Mouse (Mus musculus) erythroblast, embryonic 14.5 days (primary cell): ENCODE results near the gene Mcm6. TPM values are rescaled to one million over a fixed set of nuclear protein-coding genes. Genes with fewer than 3 reads are reported as not detected.

Source experiments
- H3K27me3 ChIP-seq: 2 replicates; pipeline ENCODE4 v1.6.1; 2012; ENCODE audit warnings: inconsistent platforms; ENCODE audit not compliant: control insufficient read depth
- H3K36me3 ChIP-seq: 2 replicates; pipeline ENCODE4 v1.6.1; 2012; ENCODE audit warnings: mild to moderate bottlenecking, inconsistent platforms; ENCODE audit not compliant: control insufficient read depth
- H3K4me1 ChIP-seq: 2 replicates; pipeline ENCODE4 v1.6.1; 2012; ENCODE audit warnings: inconsistent platforms; ENCODE audit not compliant: control insufficient read depth
- H3K4me3 ChIP-seq: replicated peaks from 2 replicates; pipeline ENCODE3; 2012; ENCODE audit warnings: moderate library complexity, mild to moderate bottlenecking, inconsistent platforms
- H3K9me3 ChIP-seq: 2 replicates; pipeline ENCODE4 v1.6.1; 2012; ENCODE audit warnings: low read length, inconsistent platforms, mixed read lengths; ENCODE audit not compliant: control insufficient read depth
- GATA1 ChIP-seq: IDR thresholded peaks from 2 replicates; pipeline ENCODE4 v1.6.1; 2012; ENCODE audit warnings: low read length, inconsistent platforms, mixed read lengths
- TAL1 ChIP-seq: IDR thresholded peaks from 3 replicates; pipeline ENCODE4 v1.6.1; 2012; ENCODE audit warnings: low read length, inconsistent platforms, mixed read lengths
- polyA plus RNA-seq: library from polyadenylated mRNA; stranded (reverse); fragments of >175 nt; gene quantifications from 2 replicates; pipeline ENCODE4 v1.2.3, GENCODE M21; 2012

The Mcm6 gene
- polyA plus RNA-seq, 1 experiment: 3.9 TPM

GRCm38 (mm10) chr1:128386487-128386886 lies 27.0 kb upstream of the Mcm6 start:
- peaks cover 75% of the 10 kb centered on the region for H3K36me3 ChIP-seq
- H3K4me3 ChIP-seq: no peak overlapping the region
- no peaks in the 10 kb centered on the region for H3K27me3 ChIP-seq
- no peaks in the 10 kb centered on the region for H3K4me1 ChIP-seq
- no peaks in the 10 kb centered on the region for H3K9me3 ChIP-seq
- TF ChIP-seq GATA1 (no peak), TAL1 (no peak)

- Histone ChIP-seq H3K4me1 (no peaks in the 10 kb centered on the region), H3K27me3 (no peaks in the 10 kb centered on the region), H3K9me3 (no peaks in the 10 kb centered on the region), H3K4me3 (no peak overlapping the region), H3K36me3 (peaks cover 64% of the 10 kb centered on the region)
- no peak for TF ChIP-seq GATA1
- TF ChIP-seq TAL1: no peak
Measured at GRCm38 (mm10) chr1:128376841-128377240, 17.4 kb upstream of the Mcm6 start.

- Histone ChIP-seq H3K4me1 (no peaks in the 10 kb centered on the region), H3K27me3 (no peaks in the 10 kb centered on the region), H3K36me3 (peaks cover 71% of the 10 kb centered on the region), H3K9me3 (no peaks in the 10 kb centered on the region), H3K4me3 (no peak overlapping the region)
- TF ChIP-seq TAL1: no peak
- TF ChIP-seq GATA1: no peak
Measured at GRCm38 (mm10) chr1:128372143-128372860, 12.8 kb upstream of the Mcm6 start.

GRCm38 (mm10) chr1:128368732-128369441 lies 9.4 kb upstream of the Mcm6 start:
- Histone ChIP-seq H3K9me3 (no peaks in the 10 kb centered on the region), H3K27me3 (no peaks in the 10 kb centered on the region), H3K36me3 (peaks cover 73% of the 10 kb centered on the region), H3K4me1 (no peaks in the 10 kb centered on the region), H3K4me3 (no peak overlapping the region)
- TF ChIP-seq GATA1 (no peak), TAL1 (no peak)

- H3K4me3 ChIP-seq: no peak overlapping the region
- peaks cover 64% of the 10 kb centered on the region for H3K36me3 ChIP-seq
- peaks cover 37% of the 10 kb centered on the region for H3K4me1 ChIP-seq
- no peak for TF ChIP-seq GATA1
- no peak for TF ChIP-seq TAL1
- no peaks in the 10 kb centered on the region for H3K9me3 ChIP-seq
- H3K27me3 ChIP-seq: no peaks in the 10 kb centered on the region
Measured at GRCm38 (mm10) chr1:128360601-128361000, 1.1 kb upstream of the Mcm6 start.

- Histone ChIP-seq H3K36me3 (peaks cover 70% of the 10 kb centered on the region), H3K9me3 (no peaks in the 10 kb centered on the region), H3K27me3 (no peaks in the 10 kb centered on the region), H3K4me1 (peaks cover 44% of the 10 kb centered on the region), H3K4me3 (peak overlapping the region; percentile 89)
- TF ChIP-seq TAL1 (no peak), GATA1 (no peak)
Measured at GRCm38 (mm10) chr1:128358916-128359553, 429 bp downstream of the Mcm6 start.

- H3K27me3 ChIP-seq: no peaks in the 10 kb centered on the region
- peak overlapping the region; percentile 89 for H3K4me3 ChIP-seq
- peaks cover 74% of the 10 kb centered on the region for H3K36me3 ChIP-seq
- H3K4me1 ChIP-seq: peaks cover 49% of the 10 kb centered on the region
- H3K9me3 ChIP-seq: no peaks in the 10 kb centered on the region
- no peak for TF ChIP-seq TAL1
- TF ChIP-seq GATA1: no peak
Measured at GRCm38 (mm10) chr1:128358276-128358675, 1.2 kb downstream of the Mcm6 start.

GRCm38 (mm10) chr1:128357452-128357851 lies 2.0 kb downstream of the Mcm6 start:
- H3K27me3 ChIP-seq: no peaks in the 10 kb centered on the region
- peaks cover 74% of the 10 kb centered on the region for H3K36me3 ChIP-seq
- peaks cover 51% of the 10 kb centered on the region for H3K4me1 ChIP-seq
- H3K9me3 ChIP-seq: no peaks in the 10 kb centered on the region
- peak overlapping the region; percentile 89 for H3K4me3 ChIP-seq
- TF ChIP-seq GATA1: no peak
- no peak for TF ChIP-seq TAL1

- Histone ChIP-seq H3K27me3 (no peaks in the 10 kb centered on the region), H3K36me3 (peaks cover 98% of the 10 kb centered on the region), H3K4me3 (no peak overlapping the region), H3K4me1 (peaks cover 35% of the 10 kb centered on the region), H3K9me3 (no peaks in the 10 kb centered on the region)
- TF ChIP-seq GATA1: no peak
- TF ChIP-seq TAL1: no peak
Measured at GRCm38 (mm10) chr1:128353092-128353491, 6.4 kb downstream of the Mcm6 start.
